Mouse (Mus musculus): ENCODE data around the gene Lkaaear1.
A peak's percentile ranks its signal among the peaks of the same experiment; 100 is the strongest.

Gene Lkaaear1

GRCm38 (mm10) chr2:181683381-181683780 is 14.9 kb downstream of the Lkaaear1 start:
- DNase-seq (ENCODE audit: low spot score in 2 of 2): no peak

- DNase-seq (ENCODE audit: low spot score in 2 of 2): no peak
Measured at GRCm38 (mm10) chr2:181681978-181682377, 16.3 kb downstream of the Lkaaear1 start.

- peak in 1 of 2 experiments; percentile 33 for DNase-seq (ENCODE audit: low spot score in 2 of 2)
Measured at GRCm38 (mm10) chr2:181680716-181681117, 17.5 kb downstream of the Lkaaear1 start.

- DNase-seq (ENCODE audit: low spot score in 2 of 2): peak; percentile 55 to 74
Measured at GRCm38 (mm10) chr2:181679951-181680715, 18.1 kb downstream of the Lkaaear1 start, which contains the start of gene Tcea2. Gene Tcea2, plus strand, starts transcription at chr2:181680310.

- peak; percentile 38 to 58 for DNase-seq (ENCODE audit: low spot score in 2 of 2)
Measured at GRCm38 (mm10) chr2:181678780-181679179, 19.5 kb downstream of the Lkaaear1 start.

GRCm38 (mm10) chr2:181677755-181678098 is 20.5 kb downstream of the Lkaaear1 start:
- no peak for DNase-seq (ENCODE audit: low spot score in 2 of 2)

GRCm38 (mm10) chr2:181677096-181677754 is 21.0 kb downstream of the Lkaaear1 start:
- DNase-seq (ENCODE audit: low spot score in 2 of 2): no peak

- DNase-seq (ENCODE audit: low spot score in 2 of 2): no peak
Measured at GRCm38 (mm10) chr2:181676424-181676823, 21.8 kb downstream of the Lkaaear1 start.

GRCm38 (mm10) chr2:181675454-181675853 is 22.8 kb downstream of the Lkaaear1 start:
- DNase-seq (ENCODE audit: low spot score in 2 of 2): peak in 1 of 2 experiments; percentile 43

- no peak for DNase-seq (ENCODE audit: low spot score in 2 of 2)
Measured at GRCm38 (mm10) chr2:181674934-181675333, 23.3 kb downstream of the Lkaaear1 start.

- no peak for DNase-seq (ENCODE audit: low spot score in 2 of 2)
Measured at GRCm38 (mm10) chr2:181673501-181673900, 24.7 kb downstream of the Lkaaear1 start.

- DNase-seq (ENCODE audit: low spot score in 2 of 2): no peak
Measured at GRCm38 (mm10) chr2:181671984-181672383, 26.3 kb downstream of the Lkaaear1 start.

- DNase-seq (ENCODE audit: low spot score in 2 of 2): no peak
Measured at GRCm38 (mm10) chr2:181671326-181671725, 26.9 kb downstream of the Lkaaear1 start, which contains the start of gene Sox18. Gene Sox18, minus strand, starts transcription at chr2:181671640.

GRCm38 (mm10) chr2:181670913-181671311 is 27.3 kb downstream of the Lkaaear1 start:
- no peak for DNase-seq (ENCODE audit: low spot score in 2 of 2)

GRCm38 (mm10) chr2:181670285-181670912 is 27.8 kb downstream of the Lkaaear1 start:
- DNase-seq (ENCODE audit: low spot score in 2 of 2): no peak

GRCm38 (mm10) chr2:181663298-181663630 is 35.0 kb downstream of the Lkaaear1 start:
- DNase-seq (ENCODE audit: low spot score in 2 of 2): no peak

GRCm38 (mm10) chr2:181662620-181663297 is 35.5 kb downstream of the Lkaaear1 start:
- DNase-seq (ENCODE audit: low spot score in 2 of 2): no peak

GRCm38 (mm10) chr2:181659609-181660055 is 38.6 kb downstream of the Lkaaear1 start:
- DNase-seq (ENCODE audit: low spot score in 2 of 2): peak; percentile 50 to 54

GRCm38 (mm10) chr2:181658930-181659555 is 39.2 kb downstream of the Lkaaear1 start:
- peak in 1 of 2 experiments; percentile 29 for DNase-seq (ENCODE audit: low spot score in 2 of 2)

GRCm38 (mm10) chr2:181658528-181658927 is 39.7 kb downstream of the Lkaaear1 start:
- no peak for DNase-seq (ENCODE audit: low spot score in 2 of 2)

GRCm38 (mm10) chr2:181657441-181657840 is 40.8 kb downstream of the Lkaaear1 start:
- DNase-seq (ENCODE audit: low spot score in 2 of 2): no peak
